Mouse (Mus musculus): ENCODE measurements around the gene Gm45233. TPM values are rescaled to one million over a fixed set of nuclear protein-coding genes. Genes with fewer than 3 reads are reported as not detected.

Gene Gm45233
- polyA plus RNA-seq, 1 experiment from 2014 or later, result 0.31 TPM

DNA sequence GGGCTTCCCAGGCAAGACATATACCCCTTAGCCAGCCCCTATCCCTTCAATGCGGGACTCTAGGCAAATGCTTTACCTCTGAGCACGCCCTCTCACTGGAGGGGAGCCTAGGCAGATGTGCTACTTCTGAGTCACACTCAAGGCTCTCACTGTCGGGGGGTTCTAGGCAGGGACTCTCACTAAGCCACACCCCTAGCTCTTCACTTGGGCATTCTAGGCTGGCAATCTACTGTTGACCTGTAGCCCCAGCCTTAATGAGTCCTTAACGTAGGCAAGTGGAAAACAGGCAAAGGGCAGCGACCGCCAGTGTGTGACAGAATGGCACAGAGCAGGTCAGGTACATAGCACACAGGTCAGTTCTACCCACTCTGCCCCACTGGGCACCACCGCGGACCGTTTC, 46.9 kb downstream of the Gm45233 start:
- Histone ChIP-seq H3K4me1 (ENCODE audit: control insufficient read depth, insufficient read depth, low read length) (no peaks in the 10 kb centered on the region), H3K9ac (ENCODE audit: low read length) (no peak overlapping the region), H3K9me3 (ENCODE audit: control insufficient read depth, low read length) (no peaks in the 10 kb centered on the region), H3K4me3 (ENCODE audit: low read depth, low read length) (no peak overlapping the region), H3K36me3 (ENCODE audit: control insufficient read depth, insufficient read depth, low read length) (no peaks in the 10 kb centered on the region), H3K27me3 (ENCODE audit: control insufficient read depth, insufficient read depth, low read length) (no peaks in the 10 kb centered on the region; the same call in 1 of the 2 replicates), H3K4me2 (ENCODE audit: low read depth, severe bottlenecking) (no peak overlapping the region), H3K27ac (replicated peaks; ENCODE audit: low read depth, low read length) (no peak overlapping the region)
- ATAC-seq (ENCODE audit: insufficient number of reproducible peaks, low FRiP score, low TSS enrichment, low read depth), result no peak
- no peak for DNase-seq (ENCODE audit: low spot score)
- 55% methylated on average over 9 of the region's 9 CpGs for WGBS

DNA sequence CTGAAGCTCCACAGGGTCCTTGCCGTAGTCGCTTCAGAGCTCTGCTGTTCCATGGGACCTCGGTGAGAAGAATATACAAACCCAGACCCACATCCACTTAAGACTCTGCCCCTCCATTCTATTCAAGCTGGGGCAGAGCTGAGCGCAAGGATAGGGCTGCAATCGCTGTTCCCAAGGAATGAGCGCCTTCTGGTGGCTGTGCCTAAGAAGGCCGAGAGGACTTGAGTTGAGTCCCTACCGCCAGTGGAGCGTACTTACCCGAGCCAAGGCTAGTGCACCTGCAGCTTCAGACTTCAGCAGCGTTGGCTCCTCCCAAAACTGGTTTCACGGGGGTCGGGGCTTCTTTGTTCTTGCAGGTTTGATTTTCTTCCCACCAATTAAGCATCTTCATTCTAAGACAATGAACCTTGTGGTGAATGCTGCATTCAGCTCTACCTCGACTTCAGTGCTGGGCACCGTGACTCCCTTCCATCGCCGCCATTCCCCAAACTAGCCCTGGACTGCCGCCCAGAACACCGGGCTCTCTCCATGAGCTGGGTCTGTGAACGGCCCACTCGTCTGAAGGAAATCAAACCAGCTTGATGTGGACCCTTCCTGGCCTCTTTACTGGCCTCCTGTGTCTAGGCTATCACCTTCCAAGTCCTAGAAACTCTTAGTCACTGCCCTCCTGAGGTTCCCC, 51.6 kb downstream of the Gm45233 start:
- Histone ChIP-seq H3K27ac (replicated peaks; ENCODE audit: low read depth, low read length) (no peak overlapping the region), H3K4me2 (ENCODE audit: low read depth, severe bottlenecking) (no peak overlapping the region), H3K9me3 (ENCODE audit: control insufficient read depth, low read length) (no peaks in the 10 kb centered on the region; the same call in 1 of the 2 replicates), H3K36me3 (ENCODE audit: control insufficient read depth, insufficient read depth, low read length) (no peaks in the 10 kb centered on the region), H3K9ac (ENCODE audit: low read length) (no peak overlapping the region), H3K4me1 (ENCODE audit: control insufficient read depth, insufficient read depth, low read length) (no peaks in the 10 kb centered on the region), H3K27me3 (ENCODE audit: control insufficient read depth, insufficient read depth, low read length) (no peaks in the 10 kb centered on the region), H3K4me3 (ENCODE audit: low read depth, low read length) (no peak overlapping the region)
- DNase-seq (ENCODE audit: low spot score) (peak; percentile 48), ATAC-seq (ENCODE audit: insufficient number of reproducible peaks, low FRiP score, low TSS enrichment, low read depth) (0 out of 2 replicates have a peak, but pooled peaks have one; percentile 41)
- WGBS, result 16% methylated on average over 21 of the region's 21 CpGs

DNA sequence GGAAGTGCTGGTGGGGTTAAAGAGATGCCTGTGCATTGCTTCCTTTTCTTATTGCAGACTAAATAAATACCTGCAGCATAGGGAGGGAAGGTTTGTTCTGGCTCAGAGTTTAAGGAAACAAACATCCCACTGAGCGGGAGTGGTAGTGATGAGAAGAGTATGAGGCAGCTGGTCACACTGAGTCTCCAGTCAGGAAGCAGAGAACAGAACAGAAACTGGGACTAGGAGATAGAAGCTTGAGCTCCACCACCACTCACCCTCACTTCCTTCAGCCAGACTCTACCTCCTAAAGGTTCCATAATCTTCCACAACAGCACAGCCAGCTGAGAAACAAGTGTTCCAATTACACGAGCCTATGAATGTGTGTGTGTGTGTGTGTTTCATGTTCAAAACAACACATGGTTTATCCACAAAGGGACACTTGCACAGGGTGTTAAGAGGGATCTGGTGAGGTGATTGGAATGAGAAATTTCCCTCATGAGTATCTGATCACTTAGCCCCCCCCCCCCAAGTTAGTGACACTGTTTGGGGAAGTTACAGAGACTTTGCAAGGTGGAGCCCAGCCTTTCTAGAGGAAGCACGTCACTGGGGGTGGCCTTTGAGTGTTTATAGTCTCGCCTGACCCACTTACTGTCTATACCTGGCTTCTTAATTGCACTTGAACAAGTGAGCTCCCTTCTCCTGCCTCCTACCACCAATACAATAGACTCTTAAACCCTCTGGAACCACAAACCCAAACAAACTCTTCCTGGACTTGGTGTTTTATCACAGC, 68.0 kb downstream of the Gm45233 start:
- WGBS, result 51% methylated on average over 4 of the region's 4 CpGs
- Histone ChIP-seq H3K9ac (ENCODE audit: low read length) (no peak overlapping the region), H3K36me3 (ENCODE audit: control insufficient read depth, insufficient read depth, low read length) (no peaks in the 10 kb centered on the region), H3K4me3 (ENCODE audit: low read depth, low read length) (no peak overlapping the region), H3K4me1 (ENCODE audit: control insufficient read depth, insufficient read depth, low read length) (no peaks in the 10 kb centered on the region), H3K4me2 (ENCODE audit: low read depth, severe bottlenecking) (no peak overlapping the region), H3K27me3 (ENCODE audit: control insufficient read depth, insufficient read depth, low read length) (no peaks in the 10 kb centered on the region), H3K27ac (replicated peaks; ENCODE audit: low read depth, low read length) (no peak overlapping the region), H3K9me3 (ENCODE audit: control insufficient read depth, low read length) (no peaks in the 10 kb centered on the region)
- DNase-seq (ENCODE audit: low spot score) (no peak), ATAC-seq (ENCODE audit: insufficient number of reproducible peaks, low FRiP score, low TSS enrichment, low read depth) (no peak)

DNA sequence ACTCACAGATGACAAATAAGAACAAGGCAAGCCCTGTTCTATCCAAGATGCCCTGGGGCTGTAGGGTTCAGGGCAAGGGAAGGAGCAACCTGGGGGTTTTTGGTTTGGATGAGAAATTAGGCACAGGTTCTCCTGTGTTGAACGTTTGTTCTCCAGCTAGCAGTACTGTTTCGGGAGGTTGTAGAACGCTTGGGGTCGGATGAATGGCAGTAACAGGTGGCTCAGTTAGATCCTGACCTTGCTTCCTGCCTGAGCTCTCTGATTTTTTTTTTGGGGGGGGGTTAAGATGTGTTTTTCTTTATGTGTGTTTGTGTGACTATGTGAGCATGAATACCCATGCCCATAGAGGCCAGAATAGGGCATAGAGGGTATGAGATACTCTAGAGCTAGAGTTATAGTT, 68.6 kb downstream of the Gm45233 start:
- no peak overlapping the region for H3K4me2 ChIP-seq (ENCODE audit: low read depth, severe bottlenecking)
- H3K27me3 ChIP-seq (ENCODE audit: control insufficient read depth, insufficient read depth, low read length), result no peaks in the 10 kb centered on the region
- no peak overlapping the region for H3K9ac ChIP-seq (ENCODE audit: low read length)
- no peaks in the 10 kb centered on the region for H3K4me1 ChIP-seq (ENCODE audit: control insufficient read depth, insufficient read depth, low read length)
- no peak overlapping the region for H3K27ac ChIP-seq (replicated peaks; ENCODE audit: low read depth, low read length)
- no peak overlapping the region for H3K4me3 ChIP-seq (ENCODE audit: low read depth, low read length)
- 72% methylated on average over 4 of the region's 4 CpGs for WGBS
- DNase-seq (ENCODE audit: low spot score) (no peak), ATAC-seq (ENCODE audit: insufficient number of reproducible peaks, low FRiP score, low TSS enrichment, low read depth) (no peak)
- H3K9me3 ChIP-seq (ENCODE audit: control insufficient read depth, low read length), result no peaks in the 10 kb centered on the region
- H3K36me3 ChIP-seq (ENCODE audit: control insufficient read depth, insufficient read depth, low read length), result no peaks in the 10 kb centered on the region

Small RNA genes within 50 kb of the gene (microRNA-seq; reads per million reads assigned to microRNA genes)
- not detected for gene Mir7051

Other genes starting within 250 kb of the Gm45233 start
- 14.0 and 14.3 TPM in 2 replicates for gene Zfp715, start 130.8 kb upstream of the Gm45233 start, polyA plus RNA-seq (2014; fragmentation: Nextera tagmentation; extraction: Ambion mirVana)
- 0.09 and 0.32 TPM in 2 replicates for gene Siglecf, start 92.8 kb upstream of the Gm45233 start, polyA plus RNA-seq (2014; fragmentation: Nextera tagmentation; extraction: Ambion mirVana)
- gene Siglecg, start 35.9 kb upstream of the Gm45233 start, polyA plus RNA-seq (2014; fragmentation: Nextera tagmentation; extraction: Ambion mirVana), result 0.09 TPM in 1 of 2 replicates, not detected in the other
- not detected in 2 replicates for gene Lim2, start 16.5 kb upstream of the Gm45233 start, polyA plus RNA-seq (2014; fragmentation: Nextera tagmentation; extraction: Ambion mirVana)
- gene Nkg7, start 7.1 kb upstream of the Gm45233 start, polyA plus RNA-seq (2014; fragmentation: Nextera tagmentation; extraction: Ambion mirVana), result 0.67 TPM in 1 of 2 replicates, not detected in the other
- gene Cldnd2, start 3.3 kb upstream of the Gm45233 start, polyA plus RNA-seq (2014; fragmentation: Nextera tagmentation; extraction: Ambion mirVana), result not detected in 2 replicates
- 243 and 251 TPM in 2 replicates for gene Etfb, start within 50 bp of the Gm45233 start, polyA plus RNA-seq (2014; fragmentation: Nextera tagmentation; extraction: Ambion mirVana)
- gene Vsig10l, start 19.0 kb downstream of the Gm45233 start, polyA plus RNA-seq (2014; fragmentation: Nextera tagmentation; extraction: Ambion mirVana), result 1.4 and 2.0 TPM in 2 replicates
- gene Iglon5, start 45.9 kb downstream of the Gm45233 start, polyA plus RNA-seq (2014; fragmentation: Nextera tagmentation; extraction: Ambion mirVana), result 0.79 and 1.2 TPM in 2 replicates
- gene 4931406B18Rik, start 61.8 kb downstream of the Gm45233 start, polyA plus RNA-seq (2014; fragmentation: Nextera tagmentation; extraction: Ambion mirVana), result not detected in 2 replicates
- gene Cd33, start 100.3 kb downstream of the Gm45233 start, polyA plus RNA-seq (2014; fragmentation: Nextera tagmentation; extraction: Ambion mirVana), result 0.98 and 1.2 TPM in 2 replicates
- 5.1 and 5.9 TPM in 2 replicates for gene Zfp658, start 118.1 kb downstream of the Gm45233 start, polyA plus RNA-seq (2014; fragmentation: Nextera tagmentation; extraction: Ambion mirVana)
- gene Zfp719, start 135.5 kb downstream of the Gm45233 start, polyA plus RNA-seq (2014; fragmentation: Nextera tagmentation; extraction: Ambion mirVana), result 17.0 and 20.5 TPM in 2 replicates
- 0.79 and 1.1 TPM in 2 replicates for gene Zfp819, start 163.0 kb downstream of the Gm45233 start, polyA plus RNA-seq (2014; fragmentation: Nextera tagmentation; extraction: Ambion mirVana)
- not detected in 2 replicates for gene Ceacam18, start 190.6 kb downstream of the Gm45233 start, polyA plus RNA-seq (2014; fragmentation: Nextera tagmentation; extraction: Ambion mirVana)
- 0.17 and 0.33 TPM in 2 replicates for gene Siglece, start 216.0 kb downstream of the Gm45233 start, polyA plus RNA-seq (2014; fragmentation: Nextera tagmentation; extraction: Ambion mirVana)
- 10.5 and 10.8 TPM in 2 replicates for gene Ctu1, start 227.9 kb downstream of the Gm45233 start, polyA plus RNA-seq (2014; fragmentation: Nextera tagmentation; extraction: Ambion mirVana)
- not detected in 2 replicates for gene Klk14, start 246.3 kb downstream of the Gm45233 start, polyA plus RNA-seq (2014; fragmentation: Nextera tagmentation; extraction: Ambion mirVana)